Mouse (Mus musculus): ENCODE results near the gene Tmsb15l. TPM values are rescaled to one million over a fixed set of nuclear protein-coding genes. Genes with fewer than 3 reads are reported as not detected.
"Not testable (repeated sequence)": the region's sequence is repeated elsewhere in the genome, so short reads cannot be mapped to it uniquely, and the experiment has no call there.

Tmsb15l gene
- polyA plus RNA-seq, 1 experiment, result not detected

GRCm38 (mm10) chrX:136957583-136958279, 18.9 kb downstream of the Tmsb15l start:
- not testable (repeated sequence) for H3K27ac ChIP-seq (replicated peaks; ENCODE audit: low read depth, low read length); H3K4me3 ChIP-seq (ENCODE audit: insufficient read depth, low read depth, low read length); H3K4me1 ChIP-seq (ENCODE audit: control insufficient read depth, insufficient read depth, insufficient read length, low read length)

- no peaks in the 10 kb centered on the region for H3K4me1 ChIP-seq (ENCODE audit: control insufficient read depth, insufficient read depth, insufficient read length, low read length)
- H3K4me3 ChIP-seq (ENCODE audit: insufficient read depth, low read depth, low read length), result no peak overlapping the region
- H3K27ac ChIP-seq (replicated peaks; ENCODE audit: low read depth, low read length), result no peak overlapping the region
Measured at GRCm38 (mm10) chrX:136937985-136938384, 38.7 kb downstream of the Tmsb15l start.

GRCm38 (mm10) chrX:136927031-136927430, 49.6 kb downstream of the Tmsb15l start, which contains the start of gene H2bfm:
Gene H2bfm (plus strand): TSS chrX:136927325.
- no peak within 1 kb of the TSS for H3K4me3 ChIP-seq (ENCODE audit: insufficient read depth, low read depth, low read length)
- H3K27ac ChIP-seq (replicated peaks; ENCODE audit: low read depth, low read length), result no peak within 1 kb of the TSS
- no peaks in the 10 kb centered on the region for H3K4me1 ChIP-seq (ENCODE audit: control insufficient read depth, insufficient read depth, insufficient read length, low read length)

DNA sequence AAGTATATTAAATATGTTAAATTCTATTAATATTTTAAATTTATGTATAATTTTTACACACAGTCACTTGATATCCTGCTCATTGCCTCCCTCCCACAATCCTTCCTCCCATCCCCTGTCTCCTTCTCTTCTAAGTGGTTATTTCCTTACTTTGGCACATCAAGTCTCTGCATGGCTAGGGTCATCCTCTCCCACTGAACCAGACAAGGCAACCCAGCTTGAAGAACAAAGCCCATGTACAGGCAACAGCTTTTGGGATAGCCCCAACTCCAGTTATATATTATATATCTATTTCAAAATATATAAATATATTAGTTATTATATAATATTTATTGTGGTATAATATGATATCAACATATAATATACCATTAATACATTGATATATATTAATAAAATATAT, 50.8 kb downstream of the Tmsb15l start:
- H3K4me1 ChIP-seq (ENCODE audit: control insufficient read depth, insufficient read depth, insufficient read length, low read length), result no peaks in the 10 kb centered on the region
- no peak overlapping the region for H3K27ac ChIP-seq (replicated peaks; ENCODE audit: low read depth, low read length)
- H3K4me3 ChIP-seq (ENCODE audit: insufficient read depth, low read depth, low read length), result no peak overlapping the region

Other genes with a start within 250 kb of the Tmsb15l start
- gene Morf4l2, start 233.2 kb downstream of the Tmsb15l start, polyA plus RNA-seq (2012; ENCODE audit: insufficient read depth, insufficient read length, missing spikeins), result 80.4 and 121 TPM in 2 replicates
- not detected in 2 replicates for gene Glra4, start 196.7 kb downstream of the Tmsb15l start, polyA plus RNA-seq (2012; ENCODE audit: insufficient read depth, insufficient read length, missing spikeins)
- 3.8 and 5.3 TPM in 2 replicates for gene Plp1, start 154.2 kb downstream of the Tmsb15l start, polyA plus RNA-seq (2012; ENCODE audit: insufficient read depth, insufficient read length, missing spikeins)
- gene Rab9b, start 108.1 kb downstream of the Tmsb15l start, polyA plus RNA-seq (2012; ENCODE audit: insufficient read depth, insufficient read length, missing spikeins), result not detected in 2 replicates
- not detected in 2 replicates for gene H2bfm, start 49.5 kb downstream of the Tmsb15l start, polyA plus RNA-seq (2012; ENCODE audit: insufficient read depth, insufficient read length, missing spikeins)
- not detected in 2 replicates for gene Tmsb15b2, start 1.4 kb downstream of the Tmsb15l start, polyA plus RNA-seq (2012; ENCODE audit: insufficient read depth, insufficient read length, missing spikeins)
- gene Tmsb15b1, start within 50 bp of the Tmsb15l start, polyA plus RNA-seq (2012; ENCODE audit: insufficient read depth, insufficient read length, missing spikeins), result 6.8 and 12.3 TPM in 2 replicates
- gene Zcchc18, start 16.3 kb upstream of the Tmsb15l start, polyA plus RNA-seq (2012; ENCODE audit: insufficient read depth, insufficient read length, missing spikeins), result not detected in 2 replicates
- 4.5 and 10.0 TPM in 2 replicates for gene Slc25a53, start 61.4 kb upstream of the Tmsb15l start, polyA plus RNA-seq (2012; ENCODE audit: insufficient read depth, insufficient read length, missing spikeins)
- gene Fam199x, start 72.7 kb upstream of the Tmsb15l start, polyA plus RNA-seq (2012; ENCODE audit: insufficient read depth, insufficient read length, missing spikeins), result 3.0 and 3.1 TPM in 2 replicates
- not detected in 2 replicates for gene Esx1, start 145.2 kb upstream of the Tmsb15l start, polyA plus RNA-seq (2012; ENCODE audit: insufficient read depth, insufficient read length, missing spikeins)

Measured in brown adipose tissue, adult 24 weeks (tissue).